Mouse (Mus musculus): ENCODE data around the gene Krt26. TPM values are rescaled to one million over a fixed set of nuclear protein-coding genes. Genes with fewer than 3 reads are reported as not detected.

Krt26 gene
- polyA plus RNA-seq (2015; fragmentation: Illumina TruSeq; extraction: RNeasy Lipid Tissue Mini Kit (QIAGEN cat#74804); ENCODE audit: insufficient read depth, low replicate concordance): not detected

DNA sequence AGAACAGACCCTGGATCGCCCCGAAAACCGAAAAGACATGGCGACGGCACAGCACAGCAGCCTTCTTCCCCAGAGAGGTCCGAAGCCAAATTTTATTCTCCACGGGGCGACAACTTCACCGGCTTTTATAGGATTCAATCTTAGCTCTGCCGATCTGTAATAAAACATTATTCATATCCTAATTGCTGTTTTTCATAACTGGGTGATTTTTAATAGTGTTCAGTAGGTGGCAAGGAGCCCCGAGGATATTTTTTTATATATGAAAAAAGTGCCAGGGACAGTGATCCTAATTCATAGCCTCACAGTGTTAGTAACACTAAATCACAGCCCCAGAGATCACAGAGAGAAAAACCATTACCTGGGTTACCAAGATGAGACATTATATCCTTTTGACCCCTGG, at the start of gene Krt26:
Gene Krt26, minus strand, starts transcription at position 101 of the 400 bp plus-strand sequence.

DNA sequence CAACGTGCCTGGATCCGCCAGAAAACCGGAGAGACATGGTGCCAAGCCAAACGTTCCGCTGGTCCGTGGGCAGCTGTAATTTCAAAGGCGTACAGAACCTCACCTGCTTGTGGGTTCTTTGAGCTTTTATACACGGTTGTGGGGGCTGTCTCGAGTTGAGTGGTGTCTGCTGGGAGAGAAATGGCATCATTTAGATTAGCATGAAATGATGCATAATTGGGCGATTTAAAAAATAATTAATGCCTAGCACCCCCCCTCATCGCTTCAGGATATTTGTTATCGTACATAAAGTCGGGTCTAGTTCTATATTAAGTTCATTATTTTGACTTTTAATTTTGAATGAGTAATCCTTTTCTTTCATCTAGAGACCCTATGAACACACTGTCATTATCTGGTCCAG, 37.0 kb upstream of the Krt26 start, which contains the start of gene Krt28:
Gene Krt28, minus strand, starts transcription at position 101 of the 400 bp plus-strand sequence.

DNA sequence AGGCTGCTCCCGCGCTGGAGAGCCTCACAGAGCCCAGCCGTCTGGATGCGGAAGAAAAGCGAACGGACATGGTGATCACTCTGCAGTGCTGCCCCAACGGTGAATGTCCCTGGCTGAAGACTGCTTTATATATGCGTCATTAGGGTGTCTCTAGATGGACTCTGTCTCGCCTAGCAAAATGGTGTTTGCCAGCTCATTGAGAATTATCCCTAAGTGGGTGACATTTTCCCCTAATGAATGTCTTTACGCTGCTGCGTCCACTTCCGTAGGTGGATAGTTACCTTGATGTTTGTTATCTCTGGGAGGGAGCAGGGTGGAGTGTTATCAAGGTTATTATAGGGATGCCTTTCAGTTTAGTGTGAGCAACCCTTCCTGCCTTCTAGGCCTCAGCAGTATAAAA, 13.2 kb upstream of the Krt26 start, which contains the start of gene Krt27:
Gene Krt27, minus strand, starts transcription at position 101 of the 400 bp plus-strand sequence.

DNA sequence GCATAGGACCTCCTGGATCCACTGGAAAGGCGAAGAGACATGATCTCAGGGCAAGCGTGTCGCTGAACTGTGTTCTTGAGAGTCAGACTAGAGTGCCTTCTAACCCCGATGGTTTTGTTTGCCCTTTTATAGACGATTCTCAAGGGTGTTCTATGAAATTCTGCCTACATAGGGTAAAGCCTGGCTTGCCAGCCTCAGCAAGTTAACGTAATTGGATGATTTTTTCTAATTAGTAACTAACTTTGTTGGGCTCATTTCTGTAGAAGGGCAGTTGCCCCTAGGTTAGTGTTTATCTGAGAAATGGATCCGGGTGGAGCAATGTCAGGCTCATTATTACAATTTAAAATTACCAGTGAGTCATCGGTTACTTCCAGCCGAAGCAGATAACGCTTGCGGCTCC, 14.9 kb downstream of the Krt26 start, which contains the start of gene Krt25:
Gene Krt25, minus strand, starts transcription at position 101 of the 400 bp plus-strand sequence.

DNA sequence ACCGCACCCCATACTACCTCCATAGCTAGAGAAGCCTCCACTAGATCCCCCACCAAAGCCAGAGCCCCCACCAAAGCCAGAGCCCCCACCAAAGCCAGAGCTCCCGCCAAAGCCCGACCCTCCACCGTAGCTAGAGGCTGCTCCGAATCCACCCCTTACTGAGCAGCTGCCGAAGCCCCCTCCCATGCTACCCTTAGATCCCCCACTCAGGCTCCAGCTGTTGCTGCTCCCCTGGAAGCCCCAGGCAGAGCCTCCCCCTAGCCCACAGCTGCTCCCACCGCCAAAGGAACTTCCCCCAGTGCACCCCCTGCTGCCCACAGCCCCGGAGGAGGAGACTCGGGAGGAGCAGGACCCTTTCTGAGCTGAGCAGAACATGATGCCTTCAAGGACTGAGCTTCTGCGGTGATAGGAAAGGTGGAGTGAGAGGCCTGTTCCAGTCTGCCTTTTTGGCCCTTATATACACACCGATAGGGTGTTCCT, 52.9 kb downstream of the Krt26 start, which contains the start of gene Krt24:
Gene Krt24, minus strand, starts transcription at position 430 of the 480 bp plus-strand sequence.

Other genes with a start within 250 kb of the Krt26 start
- gene Tns4, start 248.7 kb downstream of the Krt26 start, polyA plus RNA-seq (2015; fragmentation: Illumina TruSeq; extraction: RNeasy Lipid Tissue Mini Kit (QIAGEN cat#74804); ENCODE audit: insufficient read depth, low replicate concordance): 0.44 TPM
- 86.0 TPM for gene Ccr7, start 182.9 kb downstream of the Krt26 start, polyA plus RNA-seq (2015; fragmentation: Illumina TruSeq; extraction: RNeasy Lipid Tissue Mini Kit (QIAGEN cat#74804); ENCODE audit: insufficient read depth, low replicate concordance)
- 150 TPM for gene Smarce1, start 106.9 kb downstream of the Krt26 start, polyA plus RNA-seq (2015; fragmentation: Illumina TruSeq; extraction: RNeasy Lipid Tissue Mini Kit (QIAGEN cat#74804); ENCODE audit: insufficient read depth, low replicate concordance)
- 4.5 TPM for gene Krt222, start 93.9 kb downstream of the Krt26 start, polyA plus RNA-seq (2015; fragmentation: Illumina TruSeq; extraction: RNeasy Lipid Tissue Mini Kit (QIAGEN cat#74804); ENCODE audit: insufficient read depth, low replicate concordance)
- not detected for gene Krt24, start 52.7 kb downstream of the Krt26 start, polyA plus RNA-seq (2015; fragmentation: Illumina TruSeq; extraction: RNeasy Lipid Tissue Mini Kit (QIAGEN cat#74804); ENCODE audit: insufficient read depth, low replicate concordance)
- gene Krt25, start 15.0 kb downstream of the Krt26 start, polyA plus RNA-seq (2015; fragmentation: Illumina TruSeq; extraction: RNeasy Lipid Tissue Mini Kit (QIAGEN cat#74804); ENCODE audit: insufficient read depth, low replicate concordance): not detected
- not detected for gene Krt27, start 13.1 kb upstream of the Krt26 start, polyA plus RNA-seq (2015; fragmentation: Illumina TruSeq; extraction: RNeasy Lipid Tissue Mini Kit (QIAGEN cat#74804); ENCODE audit: insufficient read depth, low replicate concordance)
- gene Krt28, start 36.9 kb upstream of the Krt26 start, polyA plus RNA-seq (2015; fragmentation: Illumina TruSeq; extraction: RNeasy Lipid Tissue Mini Kit (QIAGEN cat#74804); ENCODE audit: insufficient read depth, low replicate concordance): not detected
- 6.0 TPM for gene Krt10, start 51.4 kb upstream of the Krt26 start, polyA plus RNA-seq (2015; fragmentation: Illumina TruSeq; extraction: RNeasy Lipid Tissue Mini Kit (QIAGEN cat#74804); ENCODE audit: insufficient read depth, low replicate concordance)
- not detected for gene Krt12, start 84.3 kb upstream of the Krt26 start, polyA plus RNA-seq (2015; fragmentation: Illumina TruSeq; extraction: RNeasy Lipid Tissue Mini Kit (QIAGEN cat#74804); ENCODE audit: insufficient read depth, low replicate concordance)
- 1.9 TPM for gene Krt20, start 100.2 kb upstream of the Krt26 start, polyA plus RNA-seq (2015; fragmentation: Illumina TruSeq; extraction: RNeasy Lipid Tissue Mini Kit (QIAGEN cat#74804); ENCODE audit: insufficient read depth, low replicate concordance)
- not detected for gene Krt23, start 155.2 kb upstream of the Krt26 start, polyA plus RNA-seq (2015; fragmentation: Illumina TruSeq; extraction: RNeasy Lipid Tissue Mini Kit (QIAGEN cat#74804); ENCODE audit: insufficient read depth, low replicate concordance)
- gene Krt39, start 183.4 kb upstream of the Krt26 start, polyA plus RNA-seq (2015; fragmentation: Illumina TruSeq; extraction: RNeasy Lipid Tissue Mini Kit (QIAGEN cat#74804); ENCODE audit: insufficient read depth, low replicate concordance): not detected
- not detected for gene Krt40, start 205.2 kb upstream of the Krt26 start, polyA plus RNA-seq (2015; fragmentation: Illumina TruSeq; extraction: RNeasy Lipid Tissue Mini Kit (QIAGEN cat#74804); ENCODE audit: insufficient read depth, low replicate concordance)
- not detected for gene Krtap3-3, start 212.9 kb upstream of the Krt26 start, polyA plus RNA-seq (2015; fragmentation: Illumina TruSeq; extraction: RNeasy Lipid Tissue Mini Kit (QIAGEN cat#74804); ENCODE audit: insufficient read depth, low replicate concordance)
- not detected for gene Krtap3-2, start 218.9 kb upstream of the Krt26 start, polyA plus RNA-seq (2015; fragmentation: Illumina TruSeq; extraction: RNeasy Lipid Tissue Mini Kit (QIAGEN cat#74804); ENCODE audit: insufficient read depth, low replicate concordance)
- gene Gm11939, start 221.5 kb upstream of the Krt26 start, polyA plus RNA-seq (2015; fragmentation: Illumina TruSeq; extraction: RNeasy Lipid Tissue Mini Kit (QIAGEN cat#74804); ENCODE audit: insufficient read depth, low replicate concordance): not detected
- gene Krtap3-1, start 228.7 kb upstream of the Krt26 start, polyA plus RNA-seq (2015; fragmentation: Illumina TruSeq; extraction: RNeasy Lipid Tissue Mini Kit (QIAGEN cat#74804); ENCODE audit: insufficient read depth, low replicate concordance): not detected
- not detected for gene Krtap1-5, start 243.1 kb upstream of the Krt26 start, polyA plus RNA-seq (2015; fragmentation: Illumina TruSeq; extraction: RNeasy Lipid Tissue Mini Kit (QIAGEN cat#74804); ENCODE audit: insufficient read depth, low replicate concordance)
- gene Krtap1-4, start 245.7 kb upstream of the Krt26 start, polyA plus RNA-seq (2015; fragmentation: Illumina TruSeq; extraction: RNeasy Lipid Tissue Mini Kit (QIAGEN cat#74804); ENCODE audit: insufficient read depth, low replicate concordance): not detected